Mouse (Mus musculus): ENCODE data around the gene Lipc. TPM values are rescaled to one million over a fixed set of nuclear protein-coding genes. Genes with fewer than 3 reads are reported as not detected.

The Lipc gene
- total and polyA plus RNA-seq, 2 experiments from 2014 or later, result 0.29 to 0.81 TPM

GRCm38 (mm10) chr9:70832231-70832630 lies 119.8 kb downstream of the Lipc start:
- 78% methylated on average over 7 of the region's 7 CpGs for WGBS
- no peak for ATAC-seq

GRCm38 (mm10) chr9:70830844-70831529 lies 121.0 kb downstream of the Lipc start:
- Histone ChIP-seq H3K27ac (ENCODE audit: low read depth, low read length) (no peak overlapping the region), H3K4me1 (ENCODE audit: insufficient read depth) (no peaks in the 10 kb centered on the region), H3K9ac (no peak overlapping the region), H3K4me3 (ENCODE audit: low read depth, low read length) (no peak overlapping the region), H3K36me3 (ENCODE audit: insufficient read depth) (no peaks in the 10 kb centered on the region), H3K9me3 (ENCODE audit: low read length) (no peaks in the 10 kb centered on the region), H3K27me3 (ENCODE audit: insufficient read depth, low read length) (no peaks in the 10 kb centered on the region), H3K4me2 (ENCODE audit: low read depth) (no peak overlapping the region)
- no peak for TF ChIP-seq CTCF (IDR thresholded peaks at IDR 0.05; ENCODE audit: low read depth)
- no peak for DNase-seq
- ATAC-seq, result no peak
- WGBS, result 77% methylated on average over 6 of the region's 6 CpGs

More at GRCm38 (mm10) chr9:70832231-70832630, 119.8 kb downstream of the Lipc start:
- Histone ChIP-seq H3K9ac (no peak overlapping the region), H3K27me3 (ENCODE audit: insufficient read depth, low read length) (no peaks in the 10 kb centered on the region), H3K4me2 (ENCODE audit: low read depth) (no peak overlapping the region), H3K36me3 (ENCODE audit: insufficient read depth) (no peaks in the 10 kb centered on the region), H3K27ac (ENCODE audit: low read depth, low read length) (no peak overlapping the region), H3K4me1 (ENCODE audit: insufficient read depth) (no peaks in the 10 kb centered on the region), H3K4me3 (ENCODE audit: low read depth, low read length) (no peak overlapping the region), H3K9me3 (ENCODE audit: low read length) (no peaks in the 10 kb centered on the region)
- no peak for DNase-seq
- no peak for TF ChIP-seq CTCF (IDR thresholded peaks at IDR 0.05; ENCODE audit: low read depth)

GRCm38 (mm10) chr9:70829784-70830488 lies 122.1 kb downstream of the Lipc start:
- Histone ChIP-seq H3K4me3 (ENCODE audit: low read depth, low read length) (no peak overlapping the region), H3K27ac (ENCODE audit: low read depth, low read length) (no peak overlapping the region), H3K36me3 (ENCODE audit: insufficient read depth) (no peaks in the 10 kb centered on the region), H3K27me3 (ENCODE audit: insufficient read depth, low read length) (no peaks in the 10 kb centered on the region), H3K4me2 (ENCODE audit: low read depth) (no peak overlapping the region), H3K9me3 (ENCODE audit: low read length) (no peaks in the 10 kb centered on the region), H3K9ac (no peak overlapping the region), H3K4me1 (ENCODE audit: insufficient read depth) (no peaks in the 10 kb centered on the region)
- ATAC-seq (no peak), DNase-seq (no peak)
- 83% methylated on average over 7 of the region's 7 CpGs for WGBS
- no peak for TF ChIP-seq CTCF (IDR thresholded peaks at IDR 0.05; ENCODE audit: low read depth)

GRCm38 (mm10) chr9:70827911-70828310 lies 124.1 kb downstream of the Lipc start:
- H3K4me3 ChIP-seq (ENCODE audit: low read depth, low read length), result no peak overlapping the region
- no peak overlapping the region for H3K4me2 ChIP-seq (ENCODE audit: low read depth)
- H3K36me3 ChIP-seq (ENCODE audit: insufficient read depth), result no peaks in the 10 kb centered on the region
- ATAC-seq, result no peak
- no peak overlapping the region for H3K9ac ChIP-seq
- H3K9me3 ChIP-seq (ENCODE audit: low read length), result no peaks in the 10 kb centered on the region
- H3K27me3 ChIP-seq (ENCODE audit: insufficient read depth, low read length), result no peaks in the 10 kb centered on the region
- no peaks in the 10 kb centered on the region for H3K4me1 ChIP-seq (ENCODE audit: insufficient read depth)
- no peak overlapping the region for H3K27ac ChIP-seq (ENCODE audit: low read depth, low read length)
- DNase-seq, result no peak
- WGBS, result 92% methylated on average over 6 of the region's 6 CpGs
- TF ChIP-seq CTCF (IDR thresholded peaks at IDR 0.05; ENCODE audit: low read depth), result no peak

GRCm38 (mm10) chr9:70824103-70824502 lies 127.9 kb downstream of the Lipc start:
- DNase-seq, result no peak

GRCm38 (mm10) chr9:70818739-70819138 lies 133.3 kb downstream of the Lipc start:
- no peak overlapping the region for H3K4me2 ChIP-seq (ENCODE audit: low read depth)
- WGBS, result 88% methylated on average over 14 of the region's 14 CpGs
- no peak overlapping the region for H3K9ac ChIP-seq
- no peak for DNase-seq
- no peaks in the 10 kb centered on the region for H3K9me3 ChIP-seq (ENCODE audit: low read length)
- no peak for TF ChIP-seq CTCF (IDR thresholded peaks at IDR 0.05; ENCODE audit: low read depth)
- H3K4me3 ChIP-seq (ENCODE audit: low read depth, low read length), result no peak overlapping the region
- no peaks in the 10 kb centered on the region for H3K27me3 ChIP-seq (ENCODE audit: insufficient read depth, low read length)
- H3K4me1 ChIP-seq (ENCODE audit: insufficient read depth), result no peaks in the 10 kb centered on the region
- H3K27ac ChIP-seq (ENCODE audit: low read depth, low read length), result no peak overlapping the region
- no peak for ATAC-seq
- no peaks in the 10 kb centered on the region for H3K36me3 ChIP-seq (ENCODE audit: insufficient read depth)

More at GRCm38 (mm10) chr9:70824103-70824502, 127.9 kb downstream of the Lipc start:
- 85% methylated on average over 3 of the region's 3 CpGs for WGBS
- no peaks in the 10 kb centered on the region for H3K9me3 ChIP-seq (ENCODE audit: low read length)
- no peak overlapping the region for H3K9ac ChIP-seq
- no peaks in the 10 kb centered on the region for H3K27me3 ChIP-seq (ENCODE audit: insufficient read depth, low read length)
- no peak overlapping the region for H3K4me3 ChIP-seq (ENCODE audit: low read depth, low read length)
- ATAC-seq, result no peak
- no peaks in the 10 kb centered on the region for H3K36me3 ChIP-seq (ENCODE audit: insufficient read depth)
- TF ChIP-seq CTCF (IDR thresholded peaks at IDR 0.05; ENCODE audit: low read depth), result no peak
- no peak overlapping the region for H3K27ac ChIP-seq (ENCODE audit: low read depth, low read length)
- no peak overlapping the region for H3K4me2 ChIP-seq (ENCODE audit: low read depth)
- H3K4me1 ChIP-seq (ENCODE audit: insufficient read depth), result no peaks in the 10 kb centered on the region

GRCm38 (mm10) chr9:70817396-70817795 lies 134.6 kb downstream of the Lipc start:
- Histone ChIP-seq H3K9ac (no peak overlapping the region), H3K9me3 (ENCODE audit: low read length) (no peaks in the 10 kb centered on the region), H3K36me3 (ENCODE audit: insufficient read depth) (no peaks in the 10 kb centered on the region), H3K4me2 (ENCODE audit: low read depth) (no peak overlapping the region), H3K4me1 (ENCODE audit: insufficient read depth) (no peaks in the 10 kb centered on the region), H3K27me3 (ENCODE audit: insufficient read depth, low read length) (no peaks in the 10 kb centered on the region), H3K4me3 (ENCODE audit: low read depth, low read length) (no peak overlapping the region), H3K27ac (ENCODE audit: low read depth, low read length) (no peak overlapping the region)
- ATAC-seq, result no peak
- no peak for TF ChIP-seq CTCF (IDR thresholded peaks at IDR 0.05; ENCODE audit: low read depth)
- DNase-seq, result no peak
- 41% methylated on average over 1 of the region's 1 CpGs for WGBS

Data from forebrain, postnatal 0 days (tissue).